Mouse (Mus musculus) natural killer cell, adult 2 months (primary cell): Measurements from ENCODE around the gene Cyp1a2.
"Not testable (repeated sequence)": the region's sequence is repeated elsewhere in the genome, so short reads cannot be mapped to it uniquely, and the experiment has no call there.

ENCODE experiments used
- DNase-seq, 2 experiments: peaks; one replicate each; pipeline ENCODE4 v3.0.0; 2022; ENCODE audit warnings: low spot score in 2 of 2

Gene Cyp1a2

GRCm38 (mm10) chr9:57683520-57683919, at the start of gene Cyp1a2:
Gene Cyp1a2, minus strand, starts transcription at chr9:57683703.
- no peak for DNase-seq

DNA sequence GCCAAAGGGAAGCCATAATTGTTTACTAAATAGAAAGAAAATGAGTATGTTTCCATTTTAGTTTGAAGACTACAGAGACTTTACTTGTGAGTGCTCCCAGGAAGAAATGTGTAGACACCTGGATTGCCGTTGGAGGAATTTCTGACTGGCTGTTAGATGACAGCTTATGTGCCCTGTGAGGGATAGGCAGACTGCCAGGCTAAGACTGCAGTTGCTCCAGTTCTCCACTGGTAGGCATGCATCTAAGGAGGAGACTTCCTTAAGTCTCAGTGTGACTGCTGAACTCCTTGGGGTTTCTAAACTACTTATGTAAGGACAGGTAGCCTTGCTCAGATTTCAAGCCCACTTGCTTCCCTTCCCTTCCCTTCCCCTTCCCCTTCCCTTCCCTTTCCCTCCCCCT, 44.8 kb upstream of the Cyp1a2 start:
- no peak for DNase-seq

- no peak for DNase-seq
Observed at GRCm38 (mm10) chr9:57724701-57725100, 41.2 kb upstream of the Cyp1a2 start.

DNA sequence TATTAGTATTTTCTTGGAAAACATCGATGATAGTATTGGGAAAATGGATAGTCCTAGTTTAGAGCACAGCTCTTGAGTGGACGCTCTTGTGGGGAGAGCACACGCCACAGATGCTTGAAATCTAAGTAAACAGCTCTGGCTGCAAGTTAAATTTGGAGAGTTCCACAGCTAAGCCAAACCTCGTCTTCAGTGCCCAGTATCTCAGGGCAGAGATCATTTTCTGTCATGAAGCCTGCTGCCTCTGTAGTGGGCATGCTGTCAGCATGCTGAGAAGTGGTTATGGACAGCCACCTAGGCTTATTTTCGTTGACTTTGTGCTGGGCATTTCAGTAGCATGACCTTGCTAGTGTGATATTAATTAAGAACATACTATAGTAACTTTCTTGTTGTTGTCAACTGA, 40.3 kb upstream of the Cyp1a2 start:
- no peak for DNase-seq

DNA sequence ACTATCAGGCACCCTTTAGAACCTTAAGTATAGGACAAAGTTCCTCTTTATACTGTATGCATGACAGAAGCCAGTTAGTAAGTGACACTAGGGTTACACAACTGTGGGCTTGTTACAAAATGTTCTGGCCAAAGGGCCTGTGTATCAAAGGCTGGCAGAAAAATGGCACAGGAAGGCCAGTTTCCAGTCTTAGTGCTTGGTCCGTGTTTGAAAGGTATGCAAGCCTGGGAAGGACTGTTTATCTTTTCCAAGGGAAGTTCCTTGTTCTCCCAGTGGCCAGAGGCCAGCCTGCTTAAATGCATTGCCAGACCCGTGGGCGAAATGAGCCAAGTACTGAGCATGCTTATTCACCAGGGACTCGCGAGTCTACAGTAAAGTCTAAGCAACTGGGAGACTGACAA, 39.8 kb upstream of the Cyp1a2 start:
- no peak for DNase-seq

DNA sequence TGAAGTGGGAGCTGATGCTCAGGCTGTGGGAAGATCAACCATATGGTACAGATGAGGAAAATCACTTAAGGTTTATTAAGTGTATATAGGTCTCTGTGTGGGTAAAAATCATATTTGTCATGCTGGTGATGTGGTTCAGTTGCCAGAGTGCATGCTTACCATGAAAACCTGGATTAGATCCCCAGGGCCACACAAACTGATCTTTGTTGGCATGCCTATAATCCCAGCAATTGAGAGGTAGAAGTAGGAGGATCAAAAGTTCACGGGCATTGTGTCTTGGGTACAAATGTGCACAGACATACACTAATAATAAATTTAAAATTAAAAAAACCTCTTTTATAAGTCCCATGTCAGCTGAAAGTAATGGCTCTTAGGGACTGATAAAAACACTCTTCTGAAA, 38.9 kb upstream of the Cyp1a2 start:
- no peak for DNase-seq

DNA sequence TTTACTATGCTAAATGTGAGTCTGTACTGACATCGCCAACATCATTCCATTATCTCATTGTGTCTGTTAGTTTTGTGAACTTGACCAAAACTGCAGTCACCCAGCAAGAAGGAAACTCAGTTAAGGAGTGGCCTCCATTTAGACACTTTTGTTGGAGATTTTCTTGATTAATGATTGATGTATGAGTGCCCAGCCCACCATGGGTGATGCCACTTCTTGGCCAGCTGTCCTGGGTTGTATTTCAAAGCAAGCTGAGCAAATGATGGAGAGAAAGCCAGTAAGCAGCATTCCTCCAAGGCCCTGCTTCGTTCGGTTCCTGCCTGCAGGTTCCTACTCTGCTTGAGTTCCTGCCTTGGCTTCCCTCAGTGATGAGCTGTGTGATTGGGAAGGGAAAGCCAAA, 37.2 kb upstream of the Cyp1a2 start:
- DNase-seq = no peak

GRCm38 (mm10) chr9:57718408-57718807, 34.9 kb upstream of the Cyp1a2 start:
- DNase-seq = no peak

DNA sequence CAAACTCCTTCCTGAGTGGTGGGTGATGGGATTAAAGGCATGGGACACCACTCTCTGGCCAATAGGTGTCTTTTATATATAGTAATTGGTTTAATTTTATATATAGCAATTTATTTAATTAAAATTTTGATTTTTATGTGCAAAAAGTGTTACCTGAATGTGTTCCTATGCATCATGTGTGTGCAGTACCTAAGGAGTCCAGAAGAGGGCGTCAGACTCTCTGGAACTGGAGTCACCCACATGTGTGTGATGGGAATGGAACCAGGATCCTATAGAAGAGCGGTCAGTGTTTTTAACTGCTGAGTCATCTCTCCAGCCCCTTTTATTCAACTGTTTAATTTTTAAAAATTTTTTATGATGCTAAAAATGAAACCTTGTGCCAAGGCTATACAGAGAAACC, 28.7 kb upstream of the Cyp1a2 start:
- DNase-seq = no peak

- DNase-seq = not testable (repeated sequence)
Observed at GRCm38 (mm10) chr9:57710214-57710613, 26.7 kb upstream of the Cyp1a2 start.

- DNase-seq = peak in 1 of 2 experiments; percentile 24
Observed at GRCm38 (mm10) chr9:57708720-57709274, 25.3 kb upstream of the Cyp1a2 start.

GRCm38 (mm10) chr9:57708068-57708719, 24.7 kb upstream of the Cyp1a2 start, which contains the start of gene Edc3:
Gene Edc3, plus strand, starts transcription at chr9:57708540.
- peak; percentile 86 to 90 for DNase-seq

- DNase-seq = no peak
Observed at GRCm38 (mm10) chr9:57706496-57706895, 23.0 kb upstream of the Cyp1a2 start.

DNA sequence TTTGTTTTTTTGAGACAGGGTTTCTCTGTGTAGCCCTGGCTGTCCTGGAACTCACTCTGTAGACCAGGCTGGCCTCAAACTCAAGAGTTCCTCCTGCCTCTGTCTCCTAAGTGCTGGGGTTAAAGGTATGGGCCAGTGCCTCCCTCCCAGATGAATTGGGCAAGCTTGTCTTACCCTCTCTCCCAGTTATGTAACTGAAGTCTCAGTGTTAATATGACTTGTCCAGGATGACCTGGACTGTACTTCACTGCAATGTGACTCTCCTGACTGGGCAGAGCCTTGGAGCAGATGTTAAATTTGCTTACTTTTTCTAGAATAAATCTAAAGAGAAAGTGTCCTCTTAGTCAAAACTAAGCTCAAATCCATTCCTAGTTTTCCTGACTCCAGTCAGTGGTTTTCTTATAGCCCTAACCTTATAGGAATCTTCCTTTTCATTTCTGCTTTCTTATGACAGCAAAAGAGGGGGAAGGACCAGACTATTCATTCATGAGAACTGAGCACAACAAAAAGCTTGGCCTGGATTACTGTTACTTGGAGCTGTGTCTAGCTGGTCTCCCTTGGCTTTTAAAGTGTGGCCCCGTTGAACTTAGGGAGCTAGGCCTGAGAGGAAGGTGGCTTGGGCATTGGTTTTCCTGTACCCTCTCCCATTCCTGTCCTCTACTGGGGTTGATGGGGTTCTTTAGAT, 15.1 kb upstream of the Cyp1a2 start:
- DNase-seq = no peak

- no peak for DNase-seq
Observed at GRCm38 (mm10) chr9:57697380-57697779, 13.9 kb upstream of the Cyp1a2 start.

GRCm38 (mm10) chr9:57696380-57697285, 13.1 kb upstream of the Cyp1a2 start:
- no peak for DNase-seq

DNA sequence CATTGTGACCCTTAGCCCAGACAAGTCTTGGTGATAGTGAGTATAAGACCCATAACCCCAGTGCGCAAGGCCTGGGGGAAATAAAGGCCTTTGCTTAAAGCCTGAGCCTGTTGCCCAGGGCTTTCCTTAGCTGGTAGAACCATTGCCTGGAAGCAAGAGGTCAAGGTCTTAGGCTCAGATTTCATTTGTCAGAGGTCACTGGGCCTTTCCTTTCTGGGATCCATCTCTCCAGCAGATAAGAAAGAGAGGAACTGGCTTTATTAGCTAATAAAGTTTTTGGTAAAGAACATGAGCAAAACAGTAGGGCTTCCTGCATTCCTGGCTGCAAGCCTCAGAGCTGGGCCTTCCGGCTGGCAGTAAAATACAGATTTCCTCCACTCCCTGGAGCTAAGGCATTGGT, 10.6 kb upstream of the Cyp1a2 start:
- no peak for DNase-seq

DNA sequence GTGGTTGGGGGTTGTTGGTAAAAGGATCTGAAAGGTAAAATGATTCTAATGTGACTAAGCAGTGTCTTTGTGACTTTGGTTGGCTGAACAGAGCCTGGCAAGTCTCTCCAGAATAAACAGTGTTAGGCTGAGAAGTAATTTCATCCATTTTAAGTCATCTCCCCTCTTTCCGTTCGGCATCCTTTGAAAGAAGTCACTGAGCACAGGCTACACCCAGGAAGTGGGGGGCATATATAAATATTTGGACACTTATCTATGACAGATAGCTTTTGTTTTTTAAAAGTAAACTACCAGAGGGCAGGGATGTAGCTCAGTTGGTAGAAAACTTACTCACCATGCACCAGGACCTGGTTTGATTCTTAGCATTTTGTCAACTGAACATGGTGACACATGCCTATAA, 5.1 kb upstream of the Cyp1a2 start:
- DNase-seq = no peak

- peak in 1 of 2 experiments; percentile 19 for DNase-seq
Observed at GRCm38 (mm10) chr9:57688158-57688557, 4.7 kb upstream of the Cyp1a2 start.

GRCm38 (mm10) chr9:57687751-57688150, 4.2 kb upstream of the Cyp1a2 start, which contains the start of gene Cyp1a1:
Gene Cyp1a1, plus strand, starts transcription at chr9:57687928.
- no peak for DNase-seq

GRCm38 (mm10) chr9:57686011-57686410, 2.5 kb upstream of the Cyp1a2 start:
- no peak for DNase-seq

GRCm38 (mm10) chr9:57681411-57681810, 2.1 kb downstream of the Cyp1a2 start:
- DNase-seq = no peak
